Mouse (Mus musculus): Measurements from ENCODE around the gene Arnt2. TPM values are rescaled to one million over a fixed set of nuclear protein-coding genes. Genes with fewer than 3 reads are reported as not detected.

Gene Arnt2
- polyA plus RNA-seq (2015; fragmentation: Nextera tagmentation; extraction: Ambion mirVana): 47.8 and 48.8 TPM in 2 replicates

GRCm38 (mm10) chr7:84409896-84410521 is at the start of gene Arnt2:
Gene Arnt2, minus strand, starts transcription at chr7:84410176.
- no peaks in the 10 kb centered on the region for H3K9me3 ChIP-seq
- peak within 1 kb of the TSS; percentile 91 for H3K9ac ChIP-seq
- peak; percentile 91 for ATAC-seq (ENCODE audit: low read depth)
- H3K4me1 ChIP-seq (replicated peaks): peaks cover 40% of the 10 kb centered on the region
- peak within 1 kb of the TSS; percentile 97 for H3K27ac ChIP-seq (replicated peaks)
- H3K36me3 ChIP-seq: peaks cover 10% of the 10 kb centered on the region; the same call in 1 of the 2 replicates
- H3K27me3 ChIP-seq: no peaks in the 10 kb centered on the region
- peak within 1 kb of the TSS; percentile 78 for H3K4me3 ChIP-seq
- H3K4me2 ChIP-seq: peak within 1 kb of the TSS; percentile 75
- WGBS: under 1% methylated on average over 55 of the region's 69 CpGs

GRCm38 (mm10) chr7:84451681-84452080 is 41.7 kb upstream of the Arnt2 start:
- ATAC-seq (ENCODE audit: low read depth): no peak
- no peaks in the 10 kb centered on the region for H3K9me3 ChIP-seq
- H3K27me3 ChIP-seq: no peaks in the 10 kb centered on the region
- no peak overlapping the region for H3K27ac ChIP-seq (replicated peaks)
- no peak overlapping the region for H3K9ac ChIP-seq
- H3K4me2 ChIP-seq: no peak overlapping the region
- no peaks in the 10 kb centered on the region for H3K36me3 ChIP-seq
- no peak overlapping the region for H3K4me3 ChIP-seq
- peaks cover 7% of the 10 kb centered on the region; the same call in 1 of the 2 replicates for H3K4me1 ChIP-seq (replicated peaks)

- no peak for ATAC-seq (ENCODE audit: low read depth)
- no peaks in the 10 kb centered on the region for H3K4me1 ChIP-seq (replicated peaks)
- no peak overlapping the region for H3K9ac ChIP-seq
- 68% methylated on average over 2 of the region's 2 CpGs for WGBS
- no peaks in the 10 kb centered on the region for H3K27me3 ChIP-seq
- no peak overlapping the region for H3K4me3 ChIP-seq
- no peak overlapping the region for H3K4me2 ChIP-seq
- no peaks in the 10 kb centered on the region for H3K9me3 ChIP-seq
- H3K36me3 ChIP-seq: no peaks in the 10 kb centered on the region
- H3K27ac ChIP-seq (replicated peaks): no peak overlapping the region
These were observed 39.1 kb upstream of the Arnt2 start for GRCm38 (mm10) chr7:84449066-84449465.

GRCm38 (mm10) chr7:84448512-84448911 is 38.5 kb upstream of the Arnt2 start:
- H3K9me3 ChIP-seq: no peaks in the 10 kb centered on the region
- ATAC-seq (ENCODE audit: low read depth): no peak
- H3K36me3 ChIP-seq: no peaks in the 10 kb centered on the region
- no peak overlapping the region for H3K4me3 ChIP-seq
- no peak overlapping the region for H3K4me2 ChIP-seq
- H3K27me3 ChIP-seq: no peaks in the 10 kb centered on the region
- no peaks in the 10 kb centered on the region for H3K4me1 ChIP-seq (replicated peaks)
- H3K27ac ChIP-seq (replicated peaks): no peak overlapping the region
- no peak overlapping the region for H3K9ac ChIP-seq

GRCm38 (mm10) chr7:84447740-84448435 is 37.9 kb upstream of the Arnt2 start:
- Histone ChIP-seq H3K27ac (replicated peaks) (no peak overlapping the region), H3K27me3 (no peaks in the 10 kb centered on the region), H3K4me2 (no peak overlapping the region), H3K9ac (no peak overlapping the region), H3K36me3 (no peaks in the 10 kb centered on the region), H3K4me1 (replicated peaks) (no peaks in the 10 kb centered on the region), H3K9me3 (no peaks in the 10 kb centered on the region), H3K4me3 (no peak overlapping the region)
- 70% methylated on average over 5 of the region's 5 CpGs for WGBS
- ATAC-seq (ENCODE audit: low read depth): no peak; the same call in 1 of the 2 replicates

GRCm38 (mm10) chr7:84447060-84447459 is 37.1 kb upstream of the Arnt2 start:
- no peak overlapping the region for H3K27ac ChIP-seq (replicated peaks)
- no peaks in the 10 kb centered on the region for H3K4me1 ChIP-seq (replicated peaks)
- no peaks in the 10 kb centered on the region for H3K27me3 ChIP-seq
- H3K9me3 ChIP-seq: no peaks in the 10 kb centered on the region
- no peak overlapping the region for H3K4me2 ChIP-seq
- H3K9ac ChIP-seq: no peak overlapping the region
- 21% methylated on average over 4 of the region's 4 CpGs for WGBS
- ATAC-seq (ENCODE audit: low read depth): 0 out of 2 replicates have a peak, but pooled peaks have one; percentile 11
- no peak overlapping the region for H3K4me3 ChIP-seq
- H3K36me3 ChIP-seq: no peaks in the 10 kb centered on the region

GRCm38 (mm10) chr7:84442343-84442911 is 32.5 kb upstream of the Arnt2 start:
- H3K27ac ChIP-seq (replicated peaks): no peak overlapping the region
- H3K27me3 ChIP-seq: no peaks in the 10 kb centered on the region
- H3K9ac ChIP-seq: no peak overlapping the region
- H3K4me1 ChIP-seq (replicated peaks): no peaks in the 10 kb centered on the region
- no peak for ATAC-seq (ENCODE audit: low read depth)
- 86% methylated on average over 2 of the region's 2 CpGs for WGBS
- H3K4me3 ChIP-seq: no peak overlapping the region
- no peaks in the 10 kb centered on the region for H3K9me3 ChIP-seq
- H3K36me3 ChIP-seq: no peaks in the 10 kb centered on the region
- no peak overlapping the region for H3K4me2 ChIP-seq

GRCm38 (mm10) chr7:84439606-84440005 is 29.6 kb upstream of the Arnt2 start:
- no peaks in the 10 kb centered on the region for H3K9me3 ChIP-seq
- ATAC-seq (ENCODE audit: low read depth): no peak
- H3K9ac ChIP-seq: no peak overlapping the region
- H3K4me2 ChIP-seq: no peak overlapping the region
- 82% methylated on average over 1 of the region's 1 CpGs for WGBS
- no peaks in the 10 kb centered on the region for H3K36me3 ChIP-seq
- H3K4me1 ChIP-seq (replicated peaks): no peaks in the 10 kb centered on the region
- no peak overlapping the region for H3K4me3 ChIP-seq
- H3K27me3 ChIP-seq: no peaks in the 10 kb centered on the region
- H3K27ac ChIP-seq (replicated peaks): no peak overlapping the region

GRCm38 (mm10) chr7:84434901-84435300 is 24.9 kb upstream of the Arnt2 start:
- Histone ChIP-seq H3K27me3 (no peaks in the 10 kb centered on the region), H3K27ac (replicated peaks) (no peak overlapping the region), H3K9me3 (no peaks in the 10 kb centered on the region), H3K9ac (no peak overlapping the region), H3K4me3 (no peak overlapping the region), H3K36me3 (no peaks in the 10 kb centered on the region), H3K4me1 (replicated peaks) (no peaks in the 10 kb centered on the region), H3K4me2 (no peak overlapping the region)
- 67% methylated on average over 2 of the region's 2 CpGs for WGBS
- ATAC-seq (ENCODE audit: low read depth): no peak

- Histone ChIP-seq H3K36me3 (no peaks in the 10 kb centered on the region), H3K4me2 (no peak overlapping the region), H3K27me3 (no peaks in the 10 kb centered on the region), H3K9me3 (no peaks in the 10 kb centered on the region), H3K9ac (no peak overlapping the region), H3K27ac (replicated peaks) (no peak overlapping the region), H3K4me3 (no peak overlapping the region), H3K4me1 (replicated peaks) (no peaks in the 10 kb centered on the region)
- ATAC-seq (ENCODE audit: low read depth): no peak
These were observed 22.2 kb upstream of the Arnt2 start for GRCm38 (mm10) chr7:84432151-84432550.

- H3K36me3 ChIP-seq: no peaks in the 10 kb centered on the region
- H3K9ac ChIP-seq: no peak overlapping the region
- no peaks in the 10 kb centered on the region for H3K9me3 ChIP-seq
- H3K4me3 ChIP-seq: no peak overlapping the region
- no peaks in the 10 kb centered on the region for H3K4me1 ChIP-seq (replicated peaks)
- no peaks in the 10 kb centered on the region for H3K27me3 ChIP-seq
- 73% methylated on average over 2 of the region's 2 CpGs for WGBS
- no peak overlapping the region for H3K4me2 ChIP-seq
- H3K27ac ChIP-seq (replicated peaks): no peak overlapping the region
- no peak for ATAC-seq (ENCODE audit: low read depth)
These were observed 17.2 kb upstream of the Arnt2 start for GRCm38 (mm10) chr7:84427221-84427620.

GRCm38 (mm10) chr7:84424670-84425385 is 14.9 kb upstream of the Arnt2 start:
- WGBS: 61% methylated on average over 7 of the region's 7 CpGs
- H3K27me3 ChIP-seq: no peaks in the 10 kb centered on the region

More at GRCm38 (mm10) chr7:84424670-84425385, 14.9 kb upstream of the Arnt2 start:
- no peak overlapping the region for H3K9ac ChIP-seq
- no peaks in the 10 kb centered on the region for H3K4me1 ChIP-seq (replicated peaks)
- H3K27ac ChIP-seq (replicated peaks): no peak overlapping the region
- H3K4me2 ChIP-seq: no peak overlapping the region
- no peaks in the 10 kb centered on the region for H3K36me3 ChIP-seq
- H3K4me3 ChIP-seq: no peak overlapping the region
- no peaks in the 10 kb centered on the region for H3K9me3 ChIP-seq
- no peak for ATAC-seq (ENCODE audit: low read depth)

Data from neural tube, embryonic 13.5 days (tissue).